Mouse (Mus musculus) liver, adult 10 weeks (tissue): ENCODE data around the gene 6330403K07Rik. TPM values are rescaled to one million over a fixed set of nuclear protein-coding genes. Genes with fewer than 3 reads are reported as not detected.

Experiments used
- polyA plus RNA-seq: library from polyadenylated mRNA; stranded (reverse); fragments of 350-450 nt; fragmentation: Illumina TruSeq; extraction: RNeasy Lipid Tissue Mini Kit (QIAGEN cat#74804); gene quantifications from one replicate; pipeline ENCODE4 v1.2.3, GENCODE M21; 2014; ENCODE audit warnings: low read depth, low replicate concordance

The 6330403K07Rik gene
- polyA plus RNA-seq, result not detected

GRCm38 (mm10) chr11:71033163-71033761 is at the start of gene 6330403K07Rik:
Gene 6330403K07Rik, minus strand, starts transcription at chr11:71033513.

GRCm38 (mm10) chr11:71019201-71020068 is 13.9 kb downstream of the 6330403K07Rik start, which contains the start of the genes Mis12 and Derl2:
Gene Mis12, plus strand, starts transcription at chr11:71019611.
Gene Derl2, minus strand, starts transcription at chr11:71019841.

GRCm38 (mm10) chr11:71004316-71004773 is 29.0 kb downstream of the 6330403K07Rik start, which contains the start of gene Dhx33:
Gene Dhx33, minus strand, starts transcription at chr11:71004437.

GRCm38 (mm10) chr11:70982557-70983228 is 50.6 kb downstream of the 6330403K07Rik start, which contains the start of gene C1qbp:
Gene C1qbp, minus strand, starts transcription at chr11:70983026.

Other genes starting within 250 kb of the 6330403K07Rik start
- 2.3 TPM for gene Scimp, start 220.9 kb downstream of the 6330403K07Rik start, polyA plus RNA-seq
- 50.6 TPM for gene Rabep1, start 188.7 kb downstream of the 6330403K07Rik start, polyA plus RNA-seq
- 61.7 TPM for gene Nup88, start 63.5 kb downstream of the 6330403K07Rik start, polyA plus RNA-seq
- gene Rpain, start 63.3 kb downstream of the 6330403K07Rik start, polyA plus RNA-seq, result 21.3 TPM
- 138 TPM for gene C1qbp, start 50.5 kb downstream of the 6330403K07Rik start, polyA plus RNA-seq
- 8.8 TPM for gene Dhx33, start 29.1 kb downstream of the 6330403K07Rik start, polyA plus RNA-seq
- gene Mis12, start 13.9 kb downstream of the 6330403K07Rik start, polyA plus RNA-seq, result 25.8 TPM
- gene Derl2, start 13.7 kb downstream of the 6330403K07Rik start, polyA plus RNA-seq, result 117 TPM
- not detected for gene Nlrp1a, start 111.2 kb upstream of the 6330403K07Rik start, polyA plus RNA-seq
- 0.37 TPM for gene Nlrp1b, start 197.2 kb upstream of the 6330403K07Rik start, polyA plus RNA-seq